Mouse (Mus musculus): Measurements from ENCODE around the gene Cd244a.

The Cd244a gene

DNA sequence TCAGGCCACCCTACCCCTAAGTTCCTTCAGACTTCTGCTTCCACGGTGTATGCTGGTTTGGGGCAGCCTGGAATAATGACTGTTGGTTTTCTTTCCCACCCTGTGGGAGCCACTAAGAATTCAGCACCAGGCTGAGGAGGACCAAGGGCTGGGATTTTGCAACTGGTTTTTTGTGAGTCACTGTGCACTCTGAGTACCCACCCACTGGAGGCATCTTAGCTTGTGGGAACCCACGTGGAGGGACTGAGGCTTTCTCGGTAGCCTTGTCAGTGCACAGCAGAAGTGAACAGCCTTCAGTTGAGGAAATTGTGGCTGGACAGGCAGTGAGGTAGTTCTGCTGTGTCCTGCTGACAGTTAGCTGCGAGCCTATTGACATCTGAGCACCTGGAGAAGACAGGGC, at the start of gene Cd244a:
Gene Cd244a, plus strand, starts transcription at position 296 of the 400 bp plus-strand sequence.
- in situ Hi-C loops (cut with MboI, MseI): no loop called here

DNA sequence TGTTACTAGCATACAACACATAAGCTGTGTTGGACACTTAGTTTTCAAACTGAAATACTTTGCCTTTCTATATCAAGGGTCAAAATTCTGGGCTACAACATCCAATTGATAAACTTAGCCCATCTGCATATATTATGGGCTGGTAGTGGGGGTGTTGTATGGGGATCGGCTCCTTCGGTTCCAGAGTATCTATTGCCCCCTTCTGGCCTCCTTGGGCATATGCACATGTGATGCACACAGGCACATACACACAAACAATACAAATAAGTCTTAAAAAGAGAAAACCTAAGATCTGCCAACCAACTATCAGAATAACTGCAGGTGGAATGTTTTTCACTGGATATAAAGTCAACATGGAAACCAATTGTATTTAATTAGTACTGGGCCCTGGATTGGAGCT, 45.8 kb upstream of the Cd244a start:
- in situ Hi-C loops (cut with MboI, MseI): no loop called here

DNA sequence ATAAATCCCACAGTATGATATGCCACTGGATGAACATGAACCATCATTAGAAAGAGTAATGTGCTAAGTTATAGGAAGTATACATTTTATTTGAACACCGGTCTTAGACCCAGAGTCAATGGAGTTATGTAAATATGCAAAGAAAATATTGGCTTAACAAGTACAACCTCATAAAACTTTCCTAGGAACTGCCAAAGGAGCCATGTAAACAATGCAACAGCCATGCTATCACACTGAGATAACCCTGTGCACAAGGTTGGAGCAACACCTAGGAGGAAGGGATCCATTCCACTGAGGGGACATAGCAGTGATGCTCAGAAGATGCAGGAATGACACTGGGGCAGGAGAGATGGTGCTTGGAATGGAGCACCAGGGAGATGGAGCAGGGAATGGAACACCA, 45.2 kb upstream of the Cd244a start:
- in situ Hi-C loops (cut with MboI, MseI): no loop called here

DNA sequence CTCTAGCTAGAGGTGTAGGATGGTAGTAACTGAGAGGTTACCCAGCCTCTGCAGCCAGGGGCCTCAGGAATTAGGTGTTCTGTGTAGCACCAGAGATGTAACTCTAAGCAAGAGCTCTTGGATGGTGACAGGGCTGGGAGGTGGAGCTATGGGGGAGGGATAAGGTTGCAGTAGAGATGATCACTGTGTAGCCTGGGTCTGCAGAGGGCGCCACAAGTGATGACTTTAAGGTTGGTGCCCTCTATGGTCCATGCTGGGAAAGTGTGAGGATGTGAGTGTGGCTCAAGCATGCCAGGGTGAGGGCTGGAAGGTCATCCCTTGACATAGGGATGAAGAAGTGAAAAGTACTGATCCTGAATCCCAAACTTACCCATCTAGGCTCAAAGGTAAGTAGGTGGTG, 44.0 kb upstream of the Cd244a start:
- in situ Hi-C loops (cut with MboI, MseI): no loop called here

DNA sequence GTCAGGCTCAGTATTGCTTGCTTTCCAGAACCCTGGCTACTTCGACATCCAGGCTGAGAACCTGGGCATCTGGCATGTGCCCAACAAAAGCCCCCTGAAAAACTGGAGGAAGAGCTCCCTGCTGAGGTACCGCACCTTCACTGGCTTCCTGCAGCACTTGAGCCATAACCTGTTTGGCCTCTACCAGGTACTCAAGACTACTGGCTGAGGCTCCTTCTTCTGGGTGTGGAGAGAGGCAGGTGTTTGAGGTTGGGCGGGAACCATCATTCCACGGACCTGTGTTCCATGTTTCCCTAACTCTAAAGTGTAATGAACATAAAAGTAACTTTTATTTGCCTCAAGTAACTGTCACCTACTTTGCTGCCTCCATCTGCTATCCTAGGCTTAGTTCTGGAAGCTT, 43.4 kb upstream of the Cd244a start:
- in situ Hi-C loops (cut with MboI, MseI): no loop called here

DNA sequence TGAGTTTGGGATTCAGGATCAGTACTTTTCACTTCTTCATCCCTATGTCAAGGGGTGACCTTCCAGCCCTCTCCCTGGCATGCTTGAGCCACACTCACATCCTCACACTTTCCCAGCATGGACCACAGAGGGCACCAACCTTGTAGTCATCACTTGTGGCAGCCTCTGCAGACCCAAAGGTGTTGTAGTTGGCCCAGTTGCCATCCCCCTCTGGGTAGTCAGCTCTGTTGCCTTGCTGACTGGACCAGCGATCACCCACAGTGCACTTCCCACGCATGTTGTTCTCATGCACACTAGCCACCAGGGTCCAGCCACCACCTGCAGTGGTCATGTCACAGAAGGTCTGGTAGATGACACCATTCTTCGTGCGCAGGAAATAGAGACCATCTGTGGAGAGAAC, 27.6 kb upstream of the Cd244a start:
- in situ Hi-C loops (cut with MboI, MseI): no loop called here

DNA sequence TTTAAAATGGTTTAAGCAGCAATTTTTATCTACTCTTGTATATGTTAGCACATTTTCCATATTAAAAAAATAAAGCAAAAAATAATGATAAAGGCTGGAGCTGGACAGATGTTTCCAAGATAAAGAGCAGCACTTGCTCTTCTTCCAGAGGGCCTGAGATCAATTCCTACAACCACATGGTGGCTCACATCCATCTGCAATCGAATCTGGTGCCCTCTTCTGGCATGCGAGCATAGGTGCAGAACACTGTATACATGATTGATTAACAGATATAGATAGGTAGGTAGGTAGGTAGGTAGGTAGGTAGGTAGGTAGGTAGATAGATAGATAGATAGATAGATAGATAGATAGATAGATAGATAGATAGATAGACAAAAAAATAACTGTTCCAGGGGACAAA, 26.2 kb upstream of the Cd244a start:
- in situ Hi-C loops (cut with MboI, MseI): no loop called here

DNA sequence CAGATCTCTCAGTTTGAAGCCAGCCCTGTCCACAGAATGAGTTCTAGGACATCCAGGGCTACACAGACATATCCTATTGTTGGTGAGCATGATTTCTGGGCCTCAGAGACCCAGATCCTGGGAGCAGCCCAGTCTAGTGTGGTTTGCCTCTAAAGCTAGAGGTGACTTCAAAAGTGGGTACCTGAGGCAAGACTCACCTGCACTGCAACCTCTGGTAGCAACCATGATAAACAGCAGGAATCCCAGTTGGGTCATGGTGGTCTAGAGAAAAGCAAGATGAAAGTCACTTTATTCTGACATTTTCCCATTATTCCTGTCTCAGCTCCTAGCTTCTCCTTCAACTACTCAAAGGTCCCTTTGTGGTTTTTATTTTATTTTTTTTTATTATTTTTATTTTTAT, 24.4 kb upstream of the Cd244a start:
- in situ Hi-C loops (cut with MboI, MseI): no loop called here

DNA sequence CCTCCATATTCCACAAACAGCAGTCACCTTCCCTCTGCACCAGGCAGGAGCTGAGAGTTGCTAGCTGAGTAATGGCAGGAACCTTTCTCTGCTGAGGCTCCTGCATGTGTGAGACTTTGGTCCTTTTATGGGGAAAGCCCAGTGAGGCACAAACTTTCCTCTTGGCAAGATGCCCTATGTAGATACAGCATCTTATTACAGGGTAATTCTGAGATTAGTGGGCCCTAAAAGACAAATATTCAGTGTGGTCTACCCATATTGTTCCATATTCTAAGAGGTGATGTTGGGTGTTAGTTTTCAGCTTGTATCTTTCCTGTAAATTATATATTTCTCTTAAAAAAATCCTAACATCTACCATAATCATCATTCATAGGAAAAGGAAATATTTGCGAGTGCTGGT, 23.8 kb upstream of the Cd244a start, which contains the start of gene Itln1:
Gene Itln1, minus strand, starts transcription at position 101 of the 400 bp plus-strand sequence.
- in situ Hi-C loops (cut with MboI, MseI): no loop called here

DNA sequence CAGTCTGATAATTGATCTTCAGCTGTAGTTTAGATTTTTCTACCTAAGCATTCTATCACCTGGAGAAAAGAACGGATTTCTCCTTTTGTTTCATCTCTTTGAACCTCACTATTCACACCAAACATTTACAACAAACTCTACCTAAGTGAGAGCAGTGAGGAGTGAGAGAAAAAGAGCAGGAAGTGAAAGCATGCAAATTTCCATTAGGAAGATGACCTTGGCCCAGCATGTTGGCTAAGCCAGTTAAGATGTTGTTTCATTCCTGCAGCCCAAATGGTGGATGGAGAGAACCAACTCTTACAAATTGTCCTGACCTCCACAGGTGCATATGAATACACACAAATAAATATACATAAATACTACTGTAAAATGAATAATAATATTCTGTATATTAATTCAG, 18.3 kb upstream of the Cd244a start:
- in situ Hi-C loops (cut with MboI, MseI): no loop called here

DNA sequence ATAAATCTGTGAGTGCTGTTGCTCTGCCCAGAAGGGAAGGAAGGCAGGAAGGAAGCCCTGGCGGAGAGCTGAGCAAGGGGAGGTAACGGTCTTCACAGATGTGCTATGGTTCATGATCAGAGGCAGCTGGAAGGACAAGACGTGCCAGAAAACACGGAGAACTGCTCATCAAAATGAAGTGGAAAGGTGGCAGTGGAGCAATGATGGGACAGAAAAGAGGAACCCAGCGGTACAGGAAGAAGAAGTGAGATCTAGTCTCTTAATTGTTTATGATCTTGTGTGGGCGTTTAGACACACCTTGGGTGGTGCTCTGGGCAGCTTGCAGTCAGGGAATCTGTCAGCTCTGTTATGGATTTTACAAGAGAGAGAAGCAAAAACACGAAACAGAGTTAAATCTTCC, 7.7 kb upstream of the Cd244a start:
- in situ Hi-C loops (cut with MboI, MseI): no loop called here

DNA sequence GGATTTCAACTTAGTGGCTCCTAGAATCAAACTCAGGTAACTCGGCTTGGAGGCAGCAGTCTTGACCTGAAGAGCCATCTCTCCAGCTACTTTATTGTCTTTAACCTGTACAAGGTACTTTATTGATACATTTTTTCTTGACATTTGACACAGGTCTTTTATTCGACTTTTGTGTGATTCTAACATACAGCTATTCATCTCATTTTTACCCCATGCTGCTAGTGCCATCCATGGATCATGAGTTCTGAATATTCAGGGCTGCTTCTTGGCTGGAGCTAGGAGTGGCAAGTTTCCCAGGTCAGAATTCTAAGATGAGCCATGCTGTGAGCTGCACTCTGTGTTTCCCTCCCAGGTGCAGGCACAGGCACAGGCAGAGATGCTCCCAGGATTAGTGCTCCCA, 6.8 kb upstream of the Cd244a start:
- in situ Hi-C loops (cut with MboI, MseI): no loop called here

DNA sequence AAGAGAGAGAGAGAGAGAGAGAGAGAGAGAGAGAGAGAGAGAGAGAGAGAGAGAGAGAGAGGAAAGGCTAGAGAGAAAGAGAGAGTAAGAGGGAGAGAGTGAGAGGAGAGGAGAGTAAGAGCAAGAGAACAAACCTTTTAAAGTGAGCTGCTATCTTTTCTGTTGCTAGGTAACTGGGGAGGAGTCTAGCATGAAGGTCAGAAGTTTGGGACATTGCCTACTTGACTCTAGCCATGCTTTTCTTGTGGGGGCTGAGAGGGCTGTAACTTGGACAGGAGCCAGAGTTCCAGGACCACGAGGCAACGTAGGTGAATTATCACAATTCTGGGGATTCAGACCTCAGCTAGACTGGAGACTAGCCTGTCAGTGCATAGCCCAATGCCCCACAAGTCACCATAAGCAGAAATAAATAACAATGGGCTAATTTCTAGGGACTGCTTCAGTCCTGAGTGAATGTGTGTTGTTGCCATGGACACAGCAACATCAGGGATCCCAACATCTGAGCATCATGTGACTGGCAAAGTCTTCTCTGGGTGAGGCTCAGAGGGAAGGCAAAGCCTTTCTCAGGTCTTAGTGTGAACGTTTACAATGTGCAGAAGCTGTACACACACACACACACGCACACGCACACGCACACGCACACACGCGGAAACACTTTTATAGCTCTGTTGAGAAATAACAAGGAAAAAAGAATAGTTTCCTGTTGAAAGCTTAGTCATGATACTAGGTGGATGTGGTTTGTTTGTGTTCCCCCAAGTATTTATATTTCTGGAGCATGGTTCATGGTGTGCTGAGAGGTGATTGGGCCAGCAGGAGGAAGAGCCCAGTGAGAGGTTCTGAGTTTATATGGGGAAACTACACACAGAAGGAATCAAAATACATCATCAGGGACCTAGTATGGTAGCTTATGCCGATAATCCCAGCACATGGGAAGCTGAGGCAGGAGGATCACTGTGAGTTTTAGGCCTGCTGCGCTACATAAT, 5.3 kb upstream of the Cd244a start:
- in situ Hi-C loops (cut with MboI, MseI): no loop called here

DNA sequence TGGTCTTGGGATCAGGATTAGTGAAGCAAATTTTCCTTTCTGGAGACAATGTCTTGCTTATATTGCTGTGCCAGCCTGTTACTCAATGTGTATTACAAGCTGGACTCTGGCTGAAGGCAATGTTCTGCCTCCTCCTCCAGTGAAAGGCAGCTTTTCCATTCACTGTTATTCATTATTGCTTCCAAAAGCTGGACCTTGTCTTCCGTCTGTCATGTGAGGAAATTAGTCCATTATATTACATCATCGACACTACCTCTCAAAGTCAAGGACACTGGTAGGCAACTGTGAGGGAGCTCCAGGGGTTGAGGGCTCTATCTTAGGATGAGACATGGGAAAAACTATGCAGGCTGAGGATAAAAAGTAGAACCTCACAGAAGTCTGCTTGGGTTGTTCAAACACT, 2.6 kb upstream of the Cd244a start:
- in situ Hi-C loops (cut with MboI, MseI): no loop called here

DNA sequence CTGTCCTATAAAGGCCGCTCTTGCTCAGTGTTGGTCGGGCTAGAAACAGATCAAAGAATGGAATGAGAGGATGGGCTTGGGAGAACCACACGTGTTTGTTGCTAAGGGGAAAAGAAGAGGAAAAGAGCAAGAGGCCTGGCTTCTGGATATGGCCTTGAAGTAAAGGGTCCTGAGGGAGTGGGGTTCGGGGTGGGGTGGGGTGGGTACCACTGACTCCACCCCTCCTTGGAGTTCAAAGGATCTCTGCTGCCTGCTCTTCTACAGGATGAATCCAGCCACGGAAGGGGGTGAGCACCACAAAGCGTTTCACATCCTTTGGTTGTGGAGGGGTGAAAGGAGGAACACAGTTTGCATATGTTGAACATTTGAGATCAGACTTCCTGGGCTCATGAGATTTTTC, 586 bp upstream of the Cd244a start:
- in situ Hi-C loops (cut with MboI, MseI): no loop called here

DNA sequence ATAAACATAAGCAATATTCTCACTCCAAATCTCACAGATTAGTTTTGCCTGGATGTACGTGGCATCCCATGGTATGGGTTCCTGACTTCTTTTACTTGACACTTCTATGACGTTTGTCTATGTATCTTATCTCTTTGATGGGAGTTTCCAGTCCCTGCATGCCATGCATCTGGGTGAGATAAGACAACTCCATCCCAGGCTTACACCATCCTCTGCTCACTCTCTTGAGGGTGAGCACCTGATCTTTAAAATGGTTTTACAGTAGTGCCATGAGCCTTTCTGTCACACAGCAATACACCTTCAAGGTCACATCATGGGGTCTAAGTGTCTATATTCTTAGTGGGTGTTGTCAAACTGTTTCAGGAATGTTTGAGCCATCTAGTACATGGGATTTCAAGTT, 1.3 kb downstream of the Cd244a start:
- in situ Hi-C loops (cut with MboI, MseI): no loop called here

DNA sequence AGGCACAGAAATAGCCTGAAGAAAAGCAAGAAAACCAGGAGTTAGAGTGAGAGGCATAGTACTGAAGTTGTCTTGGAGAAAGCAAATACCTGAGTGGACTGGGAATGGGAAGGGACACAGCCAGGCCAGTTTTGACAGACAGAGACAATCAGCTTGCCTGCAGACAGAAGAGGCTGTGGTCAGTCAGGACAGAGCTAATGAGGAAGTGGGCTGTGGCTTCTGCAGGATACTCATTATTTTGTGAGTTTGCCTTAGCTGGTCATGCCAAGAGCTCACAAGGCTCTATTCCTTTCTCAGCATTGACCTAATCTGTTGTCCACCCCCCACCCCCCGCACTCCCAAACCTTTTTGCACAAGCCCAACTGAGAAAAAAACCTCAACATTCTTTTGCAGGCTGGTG, 2.2 kb downstream of the Cd244a start:
- in situ Hi-C loops (cut with MboI, MseI): no loop called here

DNA sequence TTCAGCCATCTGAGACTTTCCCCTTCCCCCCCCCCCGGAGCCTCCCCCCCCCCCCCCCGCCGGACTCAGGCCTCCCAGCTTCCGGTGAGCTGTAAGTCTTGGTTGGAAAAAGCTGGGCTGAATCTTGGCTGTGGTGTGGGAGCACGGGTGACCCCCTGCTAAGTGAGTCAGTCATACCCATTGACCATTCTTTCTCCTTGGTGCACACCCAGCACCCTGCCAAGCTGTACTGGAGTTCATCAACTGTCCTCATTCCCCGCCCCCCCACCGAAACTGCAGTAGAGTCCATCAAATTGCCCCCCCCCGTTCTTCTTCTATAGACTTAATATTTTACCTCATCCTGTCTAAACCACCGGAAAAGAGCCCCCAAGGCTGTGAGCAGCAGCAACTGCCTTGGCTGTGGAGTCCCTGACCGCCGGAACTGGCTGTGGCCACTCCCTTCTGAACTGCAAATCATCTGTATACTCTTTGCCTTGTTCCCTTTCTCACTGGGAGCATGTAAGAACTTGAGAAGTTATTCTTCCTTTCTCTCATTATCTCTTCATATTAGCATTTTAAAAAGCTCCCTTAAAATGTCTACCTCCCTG, 2.7 kb downstream of the Cd244a start:
- in situ Hi-C loops (cut with MboI, MseI): no loop called here

DNA sequence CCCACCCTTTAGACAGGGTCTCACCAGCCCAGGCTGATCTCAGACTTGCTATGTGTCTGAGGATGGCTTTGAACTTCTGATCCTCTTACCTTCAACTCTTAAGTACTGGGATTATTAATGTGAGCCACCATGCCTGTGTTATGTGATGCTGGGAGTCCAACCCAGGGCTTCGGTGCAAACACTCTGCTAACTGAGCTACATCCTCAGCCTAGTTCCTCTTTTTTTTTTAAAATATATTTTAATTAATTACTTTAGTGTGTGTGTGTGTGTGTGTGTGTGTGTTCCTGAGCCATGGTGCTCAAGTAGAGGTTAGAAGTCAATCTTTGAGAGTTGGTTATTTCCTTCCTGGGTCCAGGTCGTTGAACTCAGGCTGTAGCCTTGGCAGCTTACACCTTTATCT, 4.0 kb downstream of the Cd244a start:
- in situ Hi-C loops (cut with MboI, MseI): no loop called here

DNA sequence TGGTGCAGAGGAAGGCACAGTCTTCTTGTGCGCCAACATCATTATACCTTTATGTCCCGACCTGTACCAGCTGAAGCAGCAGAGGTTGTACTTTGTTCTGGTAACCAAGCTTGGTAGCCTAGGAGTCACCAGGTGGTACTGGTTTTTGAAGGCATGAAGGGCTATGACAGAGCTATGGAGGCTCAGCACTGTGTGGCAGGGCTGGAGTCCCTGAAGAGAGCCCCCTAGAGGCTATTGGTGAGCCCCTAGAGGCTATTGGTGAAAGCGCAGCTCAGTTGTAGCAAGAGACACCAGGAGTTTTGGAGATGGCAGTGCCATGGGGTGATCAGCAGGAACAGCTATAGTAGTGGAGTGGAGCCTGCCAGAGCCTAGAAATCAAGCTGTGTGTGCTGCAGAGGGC, 5.3 kb downstream of the Cd244a start:
- in situ Hi-C loops (cut with MboI, MseI): no loop called here

DNA sequence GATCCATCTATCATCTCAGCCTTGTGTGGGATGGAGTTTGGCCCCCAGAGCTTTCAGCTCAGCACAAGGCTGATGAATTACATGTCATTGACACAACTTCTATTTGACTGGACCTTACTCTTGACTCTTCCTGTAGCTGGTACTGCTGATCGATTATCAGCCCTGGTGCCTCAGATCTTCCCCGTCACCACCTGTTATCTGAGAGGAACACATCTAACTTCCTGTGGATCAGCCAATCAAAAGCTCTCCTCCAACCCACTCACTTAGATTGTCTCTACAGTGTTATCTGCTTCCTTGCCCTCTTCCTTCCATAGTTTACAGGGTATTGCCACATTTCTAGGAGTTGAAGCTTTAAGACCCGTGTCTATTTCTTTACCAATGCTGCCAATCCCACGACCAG, 6.9 kb downstream of the Cd244a start:
- in situ Hi-C loops (cut with MboI, MseI): loop anchor here (5.0 kb wide), 1 partner anchor 59 kb away; no protein-coding TSS in a partner anchor

DNA sequence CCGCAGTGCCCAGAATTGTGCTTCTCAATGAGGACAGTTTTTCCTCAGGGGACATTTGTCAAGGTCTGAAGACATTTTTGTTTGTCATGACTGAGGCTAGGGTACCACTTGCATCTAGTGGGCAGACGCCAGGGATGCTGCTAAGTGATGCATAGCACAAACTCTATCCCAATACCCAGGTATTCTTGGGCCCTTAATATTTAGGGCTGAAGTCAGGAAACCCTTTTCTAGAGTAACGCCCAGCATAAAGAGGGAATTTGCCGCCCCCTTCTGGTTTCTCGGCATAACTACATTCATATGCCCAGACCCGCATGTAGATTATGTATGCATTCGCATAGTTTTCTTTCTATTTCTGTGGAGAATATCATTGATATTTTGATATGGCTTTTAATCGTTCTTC, 7.8 kb downstream of the Cd244a start:
- in situ Hi-C loops (cut with MboI, MseI): loop anchor here (5.0 kb wide), 1 partner anchor 59 kb away; no protein-coding TSS in a partner anchor

DNA sequence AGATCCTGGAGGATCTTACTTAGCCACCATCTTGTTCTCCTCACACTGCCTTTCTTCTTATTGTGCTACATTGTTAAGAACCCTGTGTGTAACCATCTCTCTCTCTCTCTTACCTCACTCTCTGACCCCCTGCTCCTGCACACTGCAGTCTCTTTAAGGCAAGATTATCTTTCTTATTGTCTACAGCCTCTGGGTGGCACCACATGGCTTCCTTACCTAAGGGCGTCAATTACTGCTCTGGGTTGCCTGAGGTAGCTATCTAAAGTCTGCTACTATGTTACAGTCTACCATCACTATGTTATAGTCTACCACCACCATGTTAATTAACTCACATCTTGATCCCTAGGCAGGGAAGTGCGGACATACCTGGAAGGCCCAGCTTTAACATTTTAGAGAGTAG, 9.4 kb downstream of the Cd244a start:
- in situ Hi-C loops (cut with MboI, MseI): loop anchor here (5.0 kb wide), 1 partner anchor 61 kb away; no protein-coding TSS in a partner anchor

Measured in T-helper 2 cell (primary cell).